Mouse (Mus musculus) neural tube, embryonic 11.5 days (tissue): ENCODE results near the gene Pkig. TPM values are rescaled to one million over a fixed set of nuclear protein-coding genes. Genes with fewer than 3 reads are reported as not detected.

ENCODE experiments used
- ATAC-seq: fragments of 200-750 bp; cut with Nextera tagmentation; 2 replicates; pipeline ENCODE4 v1.8.0; 2017; ENCODE audit warnings: moderate number of reproducible peaks, mild to moderate bottlenecking, moderate TSS enrichment, moderate library complexity; ENCODE audit not compliant: insufficient read depth, low FRiP score, low TSS enrichment
- DNase-seq: peaks from one replicate; pipeline ENCODE4 v3.0.0-alpha.2; 2015; ENCODE audit warnings: low spot score
- H3K27ac ChIP-seq: fragments of 300-500 bp; sonication (generic); 2 replicates; pipeline ENCODE4 v1.5.1; 2014; ENCODE audit warnings: low read depth, mild to moderate bottlenecking, low read length
- H3K27me3 ChIP-seq: fragments of 300-500 bp; sonication (generic); 2 replicates; pipeline ENCODE4 v1.6.1; 2014; ENCODE audit warnings: mild to moderate bottlenecking, low read length, mixed read lengths; ENCODE audit not compliant: control insufficient read depth, insufficient read depth
- H3K36me3 ChIP-seq: fragments of 300-500 bp; sonication (generic); 2 replicates; pipeline ENCODE4 v1.6.1; 2014; ENCODE audit warnings: mild to moderate bottlenecking, low read length, moderate library complexity, mixed read lengths; ENCODE audit not compliant: control insufficient read depth, insufficient read depth
- H3K4me1 ChIP-seq: fragments of 300-500 bp; sonication (generic); 2 replicates; pipeline ENCODE4 v1.6.1; 2014; ENCODE audit warnings: low read length, mixed read lengths; ENCODE audit not compliant: control insufficient read depth, insufficient read depth
- H3K4me2 ChIP-seq: fragments of 300-500 bp; sonication (generic); 2 replicates; pipeline ENCODE4 v1.6.1; 2014; ENCODE audit warnings: low read depth, mild to moderate bottlenecking, moderate library complexity
- H3K4me3 ChIP-seq: fragments of 300-500 bp; sonication (generic); 2 replicates; pipeline ENCODE4 v1.5.1; 2014; ENCODE audit warnings: low read depth, low read length
- H3K9ac ChIP-seq: fragments of 300-500 bp; sonication (generic); 2 replicates; pipeline ENCODE4 v1.6.1; 2014; ENCODE audit warnings: mild to moderate bottlenecking, low read length
- H3K9me3 ChIP-seq: fragments of 300-500 bp; sonication (generic); 2 replicates; pipeline ENCODE4 v1.6.1; 2016; ENCODE audit warnings: low read length; ENCODE audit not compliant: control insufficient read depth
- WGBS: fragments of 180-500 bp; shearing (Covaris S2); extraction: QIAGEN DNeasy Blood & Tissue Kit; methylation state at CpG from one replicate; pipeline ENCODE4 v1.1.7; 2014; 5-methylcytosine and 5-hydroxymethylcytosine counted together
- polyA plus RNA-seq: library from polyadenylated mRNA; unstranded; fragments of >200 nt; fragmentation: Nextera tagmentation; extraction: Ambion mirVana; gene quantifications from 2 replicates; pipeline ENCODE4 v1.2.1, GENCODE M21; 2014

The Pkig gene
- polyA plus RNA-seq, 1 experiment from 2014 or later: 130 TPM

DNA sequence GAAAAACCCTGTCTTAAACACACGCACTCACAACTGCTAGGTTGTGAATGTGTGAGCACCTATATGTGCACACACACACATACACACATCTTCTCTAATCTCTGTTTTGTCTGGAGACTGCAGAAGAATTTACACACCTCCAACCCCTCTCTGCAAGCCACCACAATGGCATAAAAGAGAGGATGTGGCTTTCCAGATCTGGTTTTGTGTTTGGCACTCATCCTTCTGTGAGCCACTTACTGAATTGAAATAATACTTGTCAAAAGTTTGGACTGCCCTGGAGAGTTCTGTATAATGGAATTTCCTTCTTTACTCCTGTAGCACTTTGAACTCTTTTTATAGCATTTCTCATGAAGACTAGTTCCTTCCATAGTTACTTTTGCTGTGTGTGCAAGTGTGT, 8.9 kb downstream of the Pkig start:
- Histone ChIP-seq H3K27me3 (no peaks in the 10 kb centered on the region), H3K36me3 (no peaks in the 10 kb centered on the region), H3K9me3 (no peaks in the 10 kb centered on the region), H3K27ac (no peak overlapping the region), H3K4me3 (no peak overlapping the region), H3K4me1 (peaks cover 3% of the 10 kb centered on the region; the same call in 1 of the 2 replicates), H3K4me2 (no peak overlapping the region), H3K9ac (no peak overlapping the region)
- DNase-seq: no peak
- no peak for ATAC-seq
- 83% methylated on average over 1 of the region's 1 CpGs for WGBS

- H3K27me3 ChIP-seq: no peaks in the 10 kb centered on the region
- no peaks in the 10 kb centered on the region for H3K9me3 ChIP-seq
- H3K4me2 ChIP-seq: no peak overlapping the region
- H3K4me3 ChIP-seq: no peak overlapping the region
- H3K4me1 ChIP-seq: peaks cover 5% of the 10 kb centered on the region; the same call in 1 of the 2 replicates
- DNase-seq: no peak
- no peak for ATAC-seq
- no peak overlapping the region for H3K27ac ChIP-seq
- H3K36me3 ChIP-seq: no peaks in the 10 kb centered on the region
- H3K9ac ChIP-seq: no peak overlapping the region
- 86% methylated on average over 11 of the region's 11 CpGs for WGBS
Measured at GRCm38 (mm10) chr2:163670872-163671594, 12.8 kb downstream of the Pkig start.

DNA sequence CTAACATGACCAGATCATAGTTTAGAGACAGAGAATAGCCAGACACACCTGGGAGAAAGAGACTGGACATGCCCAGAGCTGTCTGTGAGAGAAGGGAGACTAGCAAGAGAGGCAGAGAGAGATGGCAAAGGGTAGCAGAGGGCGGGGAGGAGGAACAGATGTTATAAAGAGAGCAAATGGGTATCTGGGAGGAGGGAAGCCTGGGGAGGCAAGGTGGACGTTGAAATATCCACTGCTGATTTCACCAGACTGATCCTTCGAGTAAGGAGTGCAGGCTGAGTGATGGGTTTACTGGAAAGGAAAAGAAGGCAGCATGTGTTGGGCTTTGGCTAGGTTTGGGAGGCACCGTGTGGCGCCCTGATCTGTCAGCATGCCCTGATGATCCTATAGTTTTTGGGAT, 16.2 kb downstream of the Pkig start:
- H3K4me3 ChIP-seq: no peak overlapping the region
- 61% methylated on average over 5 of the region's 5 CpGs for WGBS
- no peak overlapping the region for H3K27ac ChIP-seq
- no peak for ATAC-seq
- H3K4me2 ChIP-seq: no peak overlapping the region
- H3K9ac ChIP-seq: no peak overlapping the region
- no peak for DNase-seq
- H3K9me3 ChIP-seq: no peaks in the 10 kb centered on the region
- no peaks in the 10 kb centered on the region for H3K27me3 ChIP-seq
- H3K4me1 ChIP-seq: peaks cover 5% of the 10 kb centered on the region; the same call in 1 of the 2 replicates
- no peaks in the 10 kb centered on the region for H3K36me3 ChIP-seq

- ATAC-seq (no peak), DNase-seq (no peak)
- no peaks in the 10 kb centered on the region for H3K27me3 ChIP-seq
- no peak overlapping the region for H3K9ac ChIP-seq
- no peak overlapping the region for H3K4me3 ChIP-seq
- peaks cover 5% of the 10 kb centered on the region; the same call in 1 of the 2 replicates for H3K4me1 ChIP-seq
- 47% methylated on average over 5 of the region's 5 CpGs for WGBS
- H3K36me3 ChIP-seq: no peaks in the 10 kb centered on the region
- H3K4me2 ChIP-seq: no peak overlapping the region
- no peak overlapping the region for H3K27ac ChIP-seq
- H3K9me3 ChIP-seq: no peaks in the 10 kb centered on the region
Measured at GRCm38 (mm10) chr2:163675144-163675619, 17.0 kb downstream of the Pkig start.

DNA sequence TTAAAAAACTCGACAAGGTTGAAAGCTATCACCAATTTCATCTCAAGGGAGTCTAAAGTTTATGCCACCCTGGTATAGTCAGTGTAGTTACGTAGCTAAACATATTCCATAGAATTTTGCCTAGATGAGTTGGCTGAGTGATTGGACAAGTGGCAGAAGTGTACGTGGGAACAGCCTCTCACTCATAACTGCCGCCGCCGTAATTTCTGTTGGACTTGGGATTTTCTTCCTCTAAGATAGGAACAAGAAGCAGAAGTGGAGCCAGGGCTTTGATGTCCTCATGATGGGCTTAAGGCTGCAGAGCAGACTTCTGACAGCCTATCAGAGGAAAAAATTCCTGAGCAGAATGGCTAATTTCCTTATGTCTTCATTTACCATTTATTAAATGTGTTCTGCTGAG, 17.5 kb downstream of the Pkig start:
- Histone ChIP-seq H3K4me2 (no peak overlapping the region), H3K4me3 (no peak overlapping the region), H3K27ac (no peak overlapping the region), H3K9me3 (no peaks in the 10 kb centered on the region), H3K9ac (no peak overlapping the region), H3K36me3 (no peaks in the 10 kb centered on the region), H3K27me3 (no peaks in the 10 kb centered on the region), H3K4me1 (peaks cover 5% of the 10 kb centered on the region; the same call in 1 of the 2 replicates)
- ATAC-seq (no peak), DNase-seq (no peak)
- 81% methylated on average over 6 of the region's 6 CpGs for WGBS

DNA sequence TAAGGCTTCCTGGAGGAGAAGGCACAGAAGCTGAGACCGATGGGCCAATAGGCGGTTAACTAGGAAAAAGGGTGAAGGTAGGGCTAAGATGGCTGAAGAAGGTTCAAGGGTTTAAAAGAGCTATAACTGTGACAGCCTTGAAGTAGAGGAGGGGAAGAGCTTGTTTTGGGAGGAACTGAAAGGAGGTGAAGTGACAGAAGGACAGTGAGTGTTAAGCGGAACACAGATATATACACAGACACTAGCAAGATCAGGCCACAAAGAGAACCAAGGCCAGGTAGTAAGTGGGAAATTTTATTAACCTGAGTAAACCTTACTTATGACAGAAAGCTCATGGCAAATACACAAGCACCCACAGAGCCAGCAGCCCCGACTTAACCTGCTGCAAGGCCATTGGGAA, 18.1 kb downstream of the Pkig start:
- H3K4me3 ChIP-seq: no peak overlapping the region
- ATAC-seq: no peak
- no peak for DNase-seq
- H3K36me3 ChIP-seq: no peaks in the 10 kb centered on the region
- H3K9ac ChIP-seq: no peak overlapping the region
- no peaks in the 10 kb centered on the region for H3K9me3 ChIP-seq
- 98% methylated on average over 4 of the region's 4 CpGs for WGBS
- H3K4me1 ChIP-seq: peaks cover 5% of the 10 kb centered on the region; the same call in 1 of the 2 replicates
- no peak overlapping the region for H3K4me2 ChIP-seq
- H3K27ac ChIP-seq: no peak overlapping the region
- H3K27me3 ChIP-seq: no peaks in the 10 kb centered on the region

DNA sequence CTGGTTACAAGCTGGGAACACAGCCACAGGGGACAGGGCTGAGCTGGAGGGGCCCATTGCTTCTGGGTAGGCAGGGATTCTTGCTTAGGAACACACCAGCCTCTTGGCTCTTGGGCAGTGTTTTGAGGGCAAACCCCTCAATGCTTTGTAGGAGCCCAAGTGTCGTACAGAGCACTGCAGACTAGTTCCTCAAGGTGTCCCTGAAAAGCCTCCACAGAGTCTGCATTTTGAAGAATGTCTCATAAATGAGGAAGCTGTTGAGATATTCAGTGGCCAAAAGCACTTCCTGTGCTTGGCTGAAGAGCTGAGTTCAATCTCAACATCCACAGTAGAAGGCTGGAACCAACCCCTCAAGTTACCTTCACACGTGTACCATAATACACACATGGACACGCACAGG, 18.6 kb downstream of the Pkig start:
- H3K4me2 ChIP-seq: no peak overlapping the region
- H3K36me3 ChIP-seq: no peaks in the 10 kb centered on the region
- H3K27ac ChIP-seq: no peak overlapping the region
- H3K9ac ChIP-seq: no peak overlapping the region
- H3K4me3 ChIP-seq: no peak overlapping the region
- ATAC-seq: no peak
- WGBS: 95% methylated on average over 3 of the region's 3 CpGs
- H3K9me3 ChIP-seq: no peaks in the 10 kb centered on the region
- no peak for DNase-seq
- H3K4me1 ChIP-seq: peaks cover 5% of the 10 kb centered on the region; the same call in 1 of the 2 replicates
- H3K27me3 ChIP-seq: no peaks in the 10 kb centered on the region

DNA sequence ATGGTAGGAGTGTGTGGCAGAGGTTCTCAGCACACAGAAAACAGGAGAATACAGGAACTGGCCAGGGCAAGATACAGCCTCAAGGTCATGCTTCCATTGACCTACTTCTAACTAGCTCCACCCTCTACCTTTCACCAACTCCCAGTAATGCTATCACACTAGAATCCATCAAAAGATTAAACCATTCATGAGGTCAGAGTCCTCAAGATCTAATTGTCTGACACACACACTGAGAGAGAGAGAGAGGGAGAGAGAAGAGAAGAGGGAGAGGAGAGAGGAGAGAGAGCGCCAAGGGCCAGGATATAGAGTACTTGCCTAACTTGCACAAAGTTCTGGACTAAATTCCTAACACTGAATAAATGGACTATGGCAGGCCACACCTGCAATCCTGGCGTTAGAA, 24.2 kb downstream of the Pkig start:
- no peak overlapping the region for H3K4me3 ChIP-seq
- 94% methylated on average over 2 of the region's 2 CpGs for WGBS
- no peak for ATAC-seq
- H3K9ac ChIP-seq: no peak overlapping the region
- H3K27me3 ChIP-seq: no peaks in the 10 kb centered on the region
- no peaks in the 10 kb centered on the region for H3K36me3 ChIP-seq
- H3K4me2 ChIP-seq: no peak overlapping the region
- H3K4me1 ChIP-seq: no peaks in the 10 kb centered on the region
- no peak overlapping the region for H3K27ac ChIP-seq
- DNase-seq: no peak
- no peaks in the 10 kb centered on the region for H3K9me3 ChIP-seq

- no peak for DNase-seq
- WGBS: 69% methylated on average over 4 of the region's 4 CpGs
- Histone ChIP-seq H3K4me3 (no peak overlapping the region), H3K36me3 (no peaks in the 10 kb centered on the region), H3K27me3 (no peaks in the 10 kb centered on the region), H3K4me1 (peaks cover 7% of the 10 kb centered on the region; the same call in 1 of the 2 replicates), H3K9ac (no peak overlapping the region), H3K9me3 (no peaks in the 10 kb centered on the region), H3K4me2 (no peak overlapping the region), H3K27ac (no peak overlapping the region)
- no peak for ATAC-seq
Measured at GRCm38 (mm10) chr2:163685287-163685686, 27.1 kb downstream of the Pkig start.
